Mouse (Mus musculus): ENCODE measurements at regions not wholly inside any gene's neighbourhood (a gene's known extent, or its start where the extent isn't known, plus 50 kb on each side); places are given as distances from the start of the nearest gene placed in this dataset.

DNA sequence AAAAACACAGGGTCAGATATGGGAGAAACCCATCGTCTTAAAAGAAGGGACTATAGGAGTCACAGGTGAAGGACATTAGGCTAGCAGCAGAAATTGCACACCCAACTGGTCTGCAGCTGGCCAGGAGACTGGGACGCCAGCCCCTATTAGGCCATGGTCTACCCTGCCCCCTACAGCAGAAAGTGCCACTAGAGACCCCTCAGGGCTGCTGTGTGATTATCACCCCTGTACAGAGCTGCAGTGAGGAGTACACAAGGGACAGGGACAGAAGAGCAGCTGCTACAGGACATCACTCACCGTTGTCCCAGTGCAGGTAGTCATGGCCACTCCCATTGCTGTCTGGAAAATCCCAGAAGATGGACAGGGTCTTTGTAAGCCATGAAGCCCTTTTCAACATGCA, 157.9 kb upstream of the Agap1 start:
- no peaks in the 10 kb centered on the region for H3K36me3 ChIP-seq
- no peaks in the 10 kb centered on the region for H3K9me3 ChIP-seq (replicated peaks)
- H3K9ac ChIP-seq, result no peak overlapping the region
- no peak for ATAC-seq
- peaks cover 31% of the 10 kb centered on the region; the same call in 1 of the 2 replicates for H3K27me3 ChIP-seq (replicated peaks)
- no peak overlapping the region for H3K27ac ChIP-seq
- H3K4me3 ChIP-seq, result no peak overlapping the region
- WGBS (ENCODE audit: insufficient replicate concordance), result 65% methylated on average over 3 of the region's 3 CpGs
- H3K4me1 ChIP-seq, result no peaks in the 10 kb centered on the region
- no peak overlapping the region for H3K4me2 ChIP-seq

- Histone ChIP-seq H3K4me3 (no peak overlapping the region), H3K9ac (no peak overlapping the region), H3K4me2 (no peak overlapping the region), H3K27ac (no peak overlapping the region), H3K9me3 (replicated peaks) (no peaks in the 10 kb centered on the region), H3K4me1 (no peaks in the 10 kb centered on the region), H3K27me3 (replicated peaks) (peaks cover 40% of the 10 kb centered on the region), H3K36me3 (no peaks in the 10 kb centered on the region)
- no peak for ATAC-seq
- 75% methylated on average over 11 of the region's 11 CpGs for WGBS (ENCODE audit: insufficient replicate concordance)
These were observed 156.8 kb upstream of the Agap1 start for GRCm38 (mm10) chr1:89297766-89298165.

GRCm38 (mm10) chr1:89301151-89301550, 153.5 kb upstream of the Agap1 start:
- Histone ChIP-seq H3K36me3 (no peaks in the 10 kb centered on the region), H3K9me3 (replicated peaks) (0 out of 2 replicates have a peak, but pooled peaks cover under 1% of the 10 kb centered on the region), H3K27ac (no peak overlapping the region), H3K9ac (no peak overlapping the region), H3K4me2 (no peak overlapping the region), H3K4me3 (no peak overlapping the region), H3K4me1 (no peaks in the 10 kb centered on the region), H3K27me3 (replicated peaks) (peaks cover 52% of the 10 kb centered on the region)
- WGBS (ENCODE audit: insufficient replicate concordance), result 67% methylated on average over 6 of the region's 6 CpGs
- ATAC-seq, result no peak

DNA sequence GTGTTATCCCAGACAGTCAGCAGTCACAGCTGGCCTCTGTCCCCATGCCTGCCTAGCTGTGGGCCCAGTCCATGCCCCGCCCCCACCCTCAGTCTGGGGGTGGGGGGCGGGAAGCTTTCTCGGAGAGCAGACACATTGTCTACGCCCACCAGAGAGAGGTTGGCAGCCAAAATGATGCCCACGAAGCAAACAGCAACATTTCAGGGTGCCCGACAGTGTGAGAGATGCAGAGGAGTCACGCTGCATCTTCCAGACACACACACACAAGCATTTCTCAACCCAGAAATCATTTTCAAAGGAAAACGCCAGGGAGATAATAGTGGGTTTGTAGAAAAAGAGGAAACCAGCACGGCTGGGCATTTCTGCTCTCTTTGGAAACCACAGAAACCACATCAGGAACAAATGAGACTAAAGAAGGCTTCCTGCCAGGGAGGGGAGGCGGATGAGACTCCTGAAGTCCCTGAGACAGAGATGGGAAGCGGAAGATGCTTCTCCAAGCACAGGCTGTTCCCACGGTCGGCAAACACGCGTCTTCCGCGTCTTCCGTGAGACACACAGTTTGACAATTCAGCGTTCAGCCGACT, 152.1 kb upstream of the Agap1 start:
- Histone ChIP-seq H3K27ac (no peak overlapping the region), H3K9ac (no peak overlapping the region), H3K4me2 (no peak overlapping the region), H3K4me1 (no peaks in the 10 kb centered on the region), H3K4me3 (no peak overlapping the region), H3K9me3 (replicated peaks) (0 out of 2 replicates have a peak, but pooled peaks cover 4% of the 10 kb centered on the region), H3K27me3 (replicated peaks) (peaks cover 57% of the 10 kb centered on the region), H3K36me3 (no peaks in the 10 kb centered on the region)
- no peak for ATAC-seq
- 18% methylated on average over 20 of the region's 20 CpGs for WGBS (ENCODE audit: insufficient replicate concordance)

DNA sequence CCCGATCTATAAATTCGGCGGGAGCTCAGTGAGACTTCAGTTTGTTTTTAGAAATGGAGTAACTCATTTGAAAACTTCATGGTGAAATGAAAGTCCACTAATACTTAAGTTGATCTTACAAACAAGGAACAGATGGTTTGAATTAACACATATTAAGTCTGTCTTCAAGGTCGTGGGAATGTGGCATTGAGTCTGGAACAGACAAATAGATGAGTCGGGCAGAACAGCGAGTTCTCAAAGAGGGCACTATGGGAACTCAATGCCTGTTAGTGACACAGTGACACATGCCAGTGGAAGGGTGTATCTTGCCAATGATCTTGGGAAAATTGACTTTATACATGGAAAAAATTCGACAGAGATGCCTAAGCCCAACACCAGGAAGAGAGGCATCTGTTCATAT, 149.4 kb upstream of the Agap1 start:
- H3K4me1 ChIP-seq, result no peaks in the 10 kb centered on the region
- 68% methylated on average over 7 of the region's 7 CpGs for WGBS (ENCODE audit: insufficient replicate concordance)
- no peak overlapping the region for H3K27ac ChIP-seq
- 0 out of 2 replicates have a peak, but pooled peaks cover 4% of the 10 kb centered on the region for H3K9me3 ChIP-seq (replicated peaks)
- ATAC-seq, result no peak
- peaks cover 48% of the 10 kb centered on the region for H3K27me3 ChIP-seq (replicated peaks)
- no peak overlapping the region for H3K9ac ChIP-seq
- H3K4me3 ChIP-seq, result no peak overlapping the region
- no peaks in the 10 kb centered on the region for H3K36me3 ChIP-seq
- no peak overlapping the region for H3K4me2 ChIP-seq

- Histone ChIP-seq H3K27ac (no peak overlapping the region), H3K36me3 (no peaks in the 10 kb centered on the region), H3K4me3 (no peak overlapping the region), H3K9ac (no peak overlapping the region), H3K4me1 (no peaks in the 10 kb centered on the region), H3K9me3 (replicated peaks) (0 out of 2 replicates have a peak, but pooled peaks cover 4% of the 10 kb centered on the region), H3K4me2 (no peak overlapping the region), H3K27me3 (replicated peaks) (peaks cover 34% of the 10 kb centered on the region; the same call in 1 of the 2 replicates)
- ATAC-seq, result no peak
- WGBS (ENCODE audit: insufficient replicate concordance), result 66% methylated on average over 13 of the region's 13 CpGs
These were observed 145.8 kb upstream of the Agap1 start for GRCm38 (mm10) chr1:89308788-89309187.

DNA sequence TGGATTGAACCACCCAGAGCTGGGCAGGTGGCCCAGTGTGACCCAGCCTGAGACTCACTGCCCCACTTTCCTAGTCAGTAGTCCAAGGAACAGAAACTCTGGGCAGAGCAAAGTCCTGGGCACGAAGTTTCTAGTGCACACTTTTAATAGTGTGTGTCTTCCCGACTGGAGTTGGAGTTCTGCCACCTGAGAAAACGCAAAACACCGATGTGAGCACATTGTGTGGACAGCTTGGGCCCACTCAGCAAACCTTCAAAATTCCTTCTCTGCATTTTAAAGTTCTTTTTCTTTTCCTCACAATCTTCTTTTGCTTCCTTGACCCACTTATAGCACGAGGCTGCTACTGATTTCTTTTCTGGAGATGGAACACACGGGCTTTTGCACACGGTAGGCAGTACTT, 141.5 kb upstream of the Agap1 start:
- 67% methylated on average over 7 of the region's 7 CpGs for WGBS (ENCODE audit: insufficient replicate concordance)
- no peak overlapping the region for H3K4me3 ChIP-seq
- ATAC-seq, result no peak

DNA sequence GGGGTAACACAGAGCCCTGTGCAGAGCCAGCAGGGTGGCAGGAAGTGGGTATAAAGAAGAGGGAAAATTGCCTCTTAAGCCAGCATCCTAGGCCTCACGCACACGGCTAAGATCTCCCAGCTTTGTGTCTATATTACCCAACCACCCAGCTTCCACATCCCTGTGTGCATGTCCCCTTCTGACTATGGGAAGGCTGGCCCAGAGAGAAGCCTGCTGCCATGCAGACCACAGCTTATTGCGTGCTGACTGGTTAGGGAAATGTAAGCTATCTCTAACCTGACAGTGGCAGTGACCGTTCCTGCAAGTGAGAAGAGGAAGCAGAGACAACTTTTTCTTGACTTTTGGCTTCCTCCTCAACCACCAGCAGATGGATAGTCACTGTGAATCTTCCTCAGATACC, 136.7 kb upstream of the Agap1 start:
- H3K4me2 ChIP-seq, result no peak overlapping the region
- H3K4me3 ChIP-seq, result no peak overlapping the region
- peaks cover 6% of the 10 kb centered on the region for H3K27me3 ChIP-seq (replicated peaks)
- no peaks in the 10 kb centered on the region for H3K9me3 ChIP-seq (replicated peaks)
- 36% methylated on average over 4 of the region's 4 CpGs for WGBS (ENCODE audit: insufficient replicate concordance)
- ATAC-seq, result no peak
- H3K36me3 ChIP-seq, result no peaks in the 10 kb centered on the region
- H3K4me1 ChIP-seq, result no peaks in the 10 kb centered on the region
- no peak overlapping the region for H3K9ac ChIP-seq
- no peak overlapping the region for H3K27ac ChIP-seq

More for the DNA sequence above, 141.5 kb upstream of the Agap1 start:
- H3K27me3 ChIP-seq (replicated peaks), result peaks cover 22% of the 10 kb centered on the region
- H3K9ac ChIP-seq, result no peak overlapping the region
- no peak overlapping the region for H3K27ac ChIP-seq
- H3K4me2 ChIP-seq, result no peak overlapping the region
- no peaks in the 10 kb centered on the region for H3K36me3 ChIP-seq
- H3K9me3 ChIP-seq (replicated peaks), result no peaks in the 10 kb centered on the region
- no peaks in the 10 kb centered on the region for H3K4me1 ChIP-seq

DNA sequence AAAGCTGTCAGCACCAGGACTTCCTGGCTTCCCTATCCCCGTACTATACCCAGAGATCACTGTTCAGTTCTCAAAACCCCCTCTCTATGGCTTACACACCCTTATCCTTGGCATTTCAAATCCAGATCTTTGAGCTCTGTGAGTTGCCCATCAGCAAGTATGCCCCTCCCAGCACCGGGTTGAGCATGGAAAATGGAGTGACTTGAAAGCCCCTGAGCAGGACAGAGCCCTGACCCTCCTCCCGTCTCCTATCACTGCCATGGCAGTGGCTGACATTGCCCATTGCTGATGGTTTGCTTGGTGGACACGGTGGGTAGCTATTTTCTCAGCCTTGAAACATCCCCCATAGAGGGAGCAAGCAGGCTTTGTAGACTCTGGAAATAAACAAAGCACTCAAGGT, 135.9 kb upstream of the Agap1 start:
- H3K9ac ChIP-seq, result no peak overlapping the region
- H3K4me3 ChIP-seq, result no peak overlapping the region
- no peak overlapping the region for H3K4me2 ChIP-seq
- no peaks in the 10 kb centered on the region for H3K9me3 ChIP-seq (replicated peaks)
- 46% methylated on average over 4 of the region's 4 CpGs for WGBS (ENCODE audit: insufficient replicate concordance)
- no peak overlapping the region for H3K27ac ChIP-seq
- no peaks in the 10 kb centered on the region for H3K36me3 ChIP-seq
- H3K4me1 ChIP-seq, result no peaks in the 10 kb centered on the region
- ATAC-seq, result no peak
- H3K27me3 ChIP-seq (replicated peaks), result peaks cover 4% of the 10 kb centered on the region

GRCm38 (mm10) chr1:89322621-89323020, 132.0 kb upstream of the Agap1 start:
- Histone ChIP-seq H3K27me3 (replicated peaks) (no peaks in the 10 kb centered on the region; the same call in 1 of the 2 replicates), H3K27ac (no peak overlapping the region), H3K4me1 (no peaks in the 10 kb centered on the region), H3K9me3 (replicated peaks) (no peaks in the 10 kb centered on the region), H3K4me3 (no peak overlapping the region), H3K9ac (no peak overlapping the region), H3K4me2 (no peak overlapping the region), H3K36me3 (no peaks in the 10 kb centered on the region)
- no peak for ATAC-seq
- WGBS (ENCODE audit: insufficient replicate concordance), result 38% methylated on average over 4 of the region's 4 CpGs

GRCm38 (mm10) chr1:89323091-89323490, 131.5 kb upstream of the Agap1 start:
- WGBS (ENCODE audit: insufficient replicate concordance), result 25% methylated on average over 2 of the region's 2 CpGs
- no peaks in the 10 kb centered on the region for H3K4me1 ChIP-seq
- H3K27me3 ChIP-seq (replicated peaks), result no peaks in the 10 kb centered on the region; the same call in 1 of the 2 replicates
- H3K27ac ChIP-seq, result no peak overlapping the region
- no peaks in the 10 kb centered on the region for H3K36me3 ChIP-seq
- no peak overlapping the region for H3K4me3 ChIP-seq
- no peak for ATAC-seq
- H3K9me3 ChIP-seq (replicated peaks), result no peaks in the 10 kb centered on the region
- no peak overlapping the region for H3K4me2 ChIP-seq
- H3K9ac ChIP-seq, result no peak overlapping the region

DNA sequence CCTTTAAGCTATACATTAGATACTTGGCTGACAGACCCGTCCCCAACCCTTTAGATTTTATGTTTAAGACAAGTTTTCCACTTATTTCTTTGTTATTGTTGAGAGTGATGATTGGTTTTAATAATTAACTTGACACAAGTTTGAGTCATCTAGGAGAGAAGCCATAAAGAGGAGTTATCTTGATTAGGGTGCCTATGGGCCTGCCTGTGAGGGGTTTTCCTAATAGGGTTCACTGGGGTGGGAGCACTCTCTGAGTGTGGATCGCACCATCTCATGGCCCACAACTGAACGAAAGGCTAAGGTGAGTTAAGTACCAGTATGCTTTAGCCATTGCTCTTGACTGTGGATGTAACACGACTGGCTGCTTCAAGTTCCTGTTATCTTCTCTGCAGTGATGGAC, 123.3 kb upstream of the Agap1 start:
- Histone ChIP-seq H3K27me3 (replicated peaks) (no peaks in the 10 kb centered on the region), H3K4me3 (no peak overlapping the region), H3K36me3 (no peaks in the 10 kb centered on the region), H3K9ac (no peak overlapping the region), H3K27ac (no peak overlapping the region), H3K4me1 (no peaks in the 10 kb centered on the region), H3K9me3 (replicated peaks) (no peaks in the 10 kb centered on the region), H3K4me2 (no peak overlapping the region)
- no peak for ATAC-seq
- WGBS (ENCODE audit: insufficient replicate concordance), result 65% methylated on average over 4 of the region's 4 CpGs

GRCm38 (mm10) chr1:89332676-89333075, 121.9 kb upstream of the Agap1 start:
- H3K27me3 ChIP-seq (replicated peaks), result 0 out of 2 replicates have a peak, but pooled peaks cover under 1% of the 10 kb centered on the region
- no peaks in the 10 kb centered on the region for H3K9me3 ChIP-seq (replicated peaks)
- H3K9ac ChIP-seq, result no peak overlapping the region
- H3K4me2 ChIP-seq, result no peak overlapping the region
- WGBS (ENCODE audit: insufficient replicate concordance), result 68% methylated on average over 7 of the region's 7 CpGs
- ATAC-seq, result no peak
- no peak overlapping the region for H3K27ac ChIP-seq
- no peak overlapping the region for H3K4me3 ChIP-seq
- H3K36me3 ChIP-seq, result no peaks in the 10 kb centered on the region
- H3K4me1 ChIP-seq, result no peaks in the 10 kb centered on the region
